Mouse (Mus musculus) myocyte (in vitro differentiated cells): ENCODE results near the gene Ly9. TPM values are rescaled to one million over a fixed set of nuclear protein-coding genes. Genes with fewer than 3 reads are reported as not detected.

Experiments used
- H3K27me3 ChIP-seq: one replicate; pipeline ENCODE4 v1.6.1; 2011; ENCODE audit not compliant: control insufficient read depth, insufficient read depth, insufficient read length
- H3K36me3 ChIP-seq: one replicate; pipeline ENCODE4 v1.6.1; 2011; ENCODE audit not compliant: control insufficient read depth, insufficient read depth
- H3K4me2 ChIP-seq: one replicate; pipeline ENCODE4 v1.6.1; 2011; ENCODE audit warnings: low read depth, control low read depth
- H3K4me3 ChIP-seq: one replicate; pipeline ENCODE4 v1.5.1; 2011; ENCODE audit warnings: mild to moderate bottlenecking, control low read depth, moderate library complexity
- H3K79me2 ChIP-seq: one replicate; pipeline ENCODE4 v1.6.1; 2011; ENCODE audit not compliant: control insufficient read depth, insufficient read depth
- H3ac ChIP-seq: one replicate; pipeline ENCODE4 v1.6.1; 2011; ENCODE audit not compliant: control insufficient read depth, insufficient read length
- CEBPB ChIP-seq: IDR thresholded peaks from 2 replicates; pipeline ENCODE4 v1.6.1; 2011; ENCODE audit warnings: mild to moderate bottlenecking, moderate library complexity; ENCODE audit not compliant: poor library complexity, insufficient read depth, severe bottlenecking
- E2F4 ChIP-seq: IDR thresholded peaks from one replicate; pipeline ENCODE4 v1.6.1; 2011; ENCODE audit warnings: mild to moderate bottlenecking, control low read depth, moderate library complexity; ENCODE audit not compliant: insufficient read depth
- MAX ChIP-seq: IDR thresholded peaks from one replicate; pipeline ENCODE4 v1.6.1; 2011; ENCODE audit warnings: low read depth, mild to moderate bottlenecking, control low read depth
- MYOD1 ChIP-seq, 3 experiments: IDR thresholded peaks; one replicate each; pipeline ENCODE4 v1.6.1; 2011; ENCODE audit warnings: control low read depth in 2 of 3, low read depth in 2 of 3, mild to moderate bottlenecking in 2 of 3, moderate library complexity in 1 of 3; ENCODE audit not compliant: insufficient read length in 2 of 3, control insufficient read depth in 1 of 3
- MYOG ChIP-seq, 3 experiments: IDR thresholded peaks; one replicate each; pipeline ENCODE4 v1.6.1; 2011; ENCODE audit warnings: control low read depth in 2 of 3, low read depth in 2 of 3, mild to moderate bottlenecking in 2 of 3; ENCODE audit not compliant: insufficient read length in 2 of 3, control insufficient read depth in 1 of 3, insufficient read depth in 1 of 3
- POLR2A ChIP-seq: IDR thresholded peaks from one replicate; pipeline ENCODE4 v1.6.1; 2011; ENCODE audit warnings: low read depth, mild to moderate bottlenecking, control low read depth, moderate library complexity; ENCODE audit not compliant: insufficient read length
- POLR2AphosphoS2 ChIP-seq: IDR thresholded peaks from one replicate; pipeline ENCODE4 v1.6.1; 2011; ENCODE audit warnings: low read depth, control low read depth; ENCODE audit not compliant: insufficient read length
- REST ChIP-seq: IDR thresholded peaks from one replicate; pipeline ENCODE4 v1.6.1; 2011; ENCODE audit warnings: mild to moderate bottlenecking, control low read depth, moderate library complexity; ENCODE audit not compliant: insufficient read depth, insufficient read length
- SRF ChIP-seq: IDR thresholded peaks from one replicate; pipeline ENCODE4 v1.6.1; 2011; ENCODE audit warnings: low read depth; ENCODE audit not compliant: control insufficient read depth, insufficient read length
- TCF12 ChIP-seq: IDR thresholded peaks from one replicate; pipeline ENCODE4 v1.6.1; 2011; ENCODE audit warnings: mild to moderate bottlenecking, control low read depth; ENCODE audit not compliant: poor library complexity, insufficient read depth, severe bottlenecking
- TCF3 ChIP-seq: IDR thresholded peaks from one replicate; pipeline ENCODE4 v1.6.1; 2011; ENCODE audit warnings: low read depth, control low read depth; ENCODE audit not compliant: insufficient read length
- USF1 ChIP-seq: IDR thresholded peaks from one replicate; pipeline ENCODE4 v1.6.1; 2011; ENCODE audit warnings: low read depth, mild to moderate bottlenecking, control low read depth, moderate library complexity
- polyA plus RNA-seq: library from polyadenylated mRNA; unstranded; fragments of >200 nt; fragmentation: generic; extraction: Trizol; gene quantifications from one replicate; pipeline ENCODE4 v1.2.1, GENCODE M21; 2012; ENCODE audit warnings: missing spikeins

The Ly9 gene
- polyA plus RNA-seq, 1 experiment = not detected

DNA sequence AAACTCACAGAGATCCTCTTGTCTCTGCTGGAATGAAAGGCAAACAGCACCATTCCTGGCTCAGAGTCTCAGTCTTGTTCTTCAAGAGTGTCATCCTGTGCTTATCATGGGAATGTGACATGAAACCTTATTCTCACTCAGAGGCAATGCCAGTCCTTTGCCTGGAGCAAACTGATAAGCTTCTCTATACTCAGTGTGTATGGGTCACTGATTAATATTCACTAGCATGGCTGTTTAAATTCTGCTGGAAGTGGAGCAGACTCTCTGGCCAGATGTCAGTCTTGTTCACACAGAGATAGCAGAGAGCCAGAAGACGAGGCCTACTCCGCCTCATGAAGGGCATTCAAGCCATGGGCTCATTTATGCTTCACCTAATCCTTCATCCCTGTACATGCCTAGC lies 22.6 kb downstream of the Ly9 start:
- Histone ChIP-seq H3ac (no peak overlapping the region), H3K36me3 (no peaks in the 10 kb centered on the region), H3K4me2 (no peak overlapping the region), H3K4me3 (no peak overlapping the region), H3K27me3 (no peaks in the 10 kb centered on the region), H3K79me2 (no peaks in the 10 kb centered on the region)
- TF ChIP-seq CEBPB (no peak), MYOD1 (IDR thresholded peaks at IDR 0.05; ENCODE audit: control insufficient read depth in 1 of 3, insufficient read length in 2 of 3, low read depth in 2 of 3) (no peak), USF1 (no peak), POLR2AphosphoS2 (no peak), TCF3 (no peak), MAX (no peak), REST (no peak), TCF12 (no peak)

DNA sequence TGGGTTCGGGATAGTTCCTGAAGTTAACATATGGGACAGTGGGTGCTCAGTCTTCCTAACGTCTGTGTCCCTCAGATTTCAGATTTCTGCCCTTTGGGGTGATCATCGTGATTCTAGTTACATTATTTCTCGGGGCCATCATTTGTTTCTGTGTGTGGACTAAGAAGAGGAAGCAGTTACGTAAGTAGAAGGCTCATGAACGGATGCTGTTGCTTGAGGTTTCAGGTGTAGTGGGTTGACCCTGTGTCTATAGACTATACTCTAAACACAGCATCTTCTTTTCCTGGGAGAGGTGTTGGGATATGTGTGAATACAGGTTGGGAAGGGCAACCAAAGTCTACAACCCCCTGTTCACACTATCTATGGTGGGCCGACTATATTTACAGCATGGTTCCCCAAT lies 30.0 kb downstream of the Ly9 start:
- TF ChIP-seq POLR2AphosphoS2 (no peak), REST (no peak), E2F4 (no peak), TCF12 (no peak), USF1 (no peak), MYOG (IDR thresholded peaks at IDR 0.05; ENCODE audit: control insufficient read depth in 1 of 3, insufficient read depth in 1 of 3, insufficient read length in 2 of 3, low read depth in 2 of 3) (no peak), MAX (no peak), CEBPB (no peak), MYOD1 (IDR thresholded peaks at IDR 0.05; ENCODE audit: control insufficient read depth in 1 of 3, insufficient read length in 2 of 3, low read depth in 2 of 3) (no peak), TCF3 (no peak), POLR2A (no peak), SRF (no peak)
- Histone ChIP-seq H3K4me2 (no peak overlapping the region), H3K79me2 (no peaks in the 10 kb centered on the region)

DNA sequence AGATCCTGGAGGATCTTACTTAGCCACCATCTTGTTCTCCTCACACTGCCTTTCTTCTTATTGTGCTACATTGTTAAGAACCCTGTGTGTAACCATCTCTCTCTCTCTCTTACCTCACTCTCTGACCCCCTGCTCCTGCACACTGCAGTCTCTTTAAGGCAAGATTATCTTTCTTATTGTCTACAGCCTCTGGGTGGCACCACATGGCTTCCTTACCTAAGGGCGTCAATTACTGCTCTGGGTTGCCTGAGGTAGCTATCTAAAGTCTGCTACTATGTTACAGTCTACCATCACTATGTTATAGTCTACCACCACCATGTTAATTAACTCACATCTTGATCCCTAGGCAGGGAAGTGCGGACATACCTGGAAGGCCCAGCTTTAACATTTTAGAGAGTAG lies 38.8 kb downstream of the Ly9 start:
- H3K4me3 ChIP-seq = no peak overlapping the region
- no peaks in the 10 kb centered on the region for H3K79me2 ChIP-seq
- no peaks in the 10 kb centered on the region for H3K27me3 ChIP-seq
- no peak overlapping the region for H3K4me2 ChIP-seq
- TF ChIP-seq MAX (no peak), REST (no peak), SRF (no peak), E2F4 (no peak), MYOG (IDR thresholded peaks at IDR 0.05; ENCODE audit: control insufficient read depth in 1 of 3, insufficient read depth in 1 of 3, insufficient read length in 2 of 3, low read depth in 2 of 3) (no peak), TCF3 (no peak), POLR2AphosphoS2 (no peak), TCF12 (no peak), USF1 (no peak), POLR2A (no peak), MYOD1 (IDR thresholded peaks at IDR 0.05; ENCODE audit: control insufficient read depth in 1 of 3, insufficient read length in 2 of 3, low read depth in 2 of 3) (no peak), CEBPB (no peak)
- H3ac ChIP-seq = no peak overlapping the region
- no peaks in the 10 kb centered on the region for H3K36me3 ChIP-seq

More for the DNA sequence above, 30.0 kb downstream of the Ly9 start:
- Histone ChIP-seq H3ac (no peak overlapping the region), H3K36me3 (no peaks in the 10 kb centered on the region), H3K4me3 (no peak overlapping the region), H3K27me3 (no peaks in the 10 kb centered on the region)

DNA sequence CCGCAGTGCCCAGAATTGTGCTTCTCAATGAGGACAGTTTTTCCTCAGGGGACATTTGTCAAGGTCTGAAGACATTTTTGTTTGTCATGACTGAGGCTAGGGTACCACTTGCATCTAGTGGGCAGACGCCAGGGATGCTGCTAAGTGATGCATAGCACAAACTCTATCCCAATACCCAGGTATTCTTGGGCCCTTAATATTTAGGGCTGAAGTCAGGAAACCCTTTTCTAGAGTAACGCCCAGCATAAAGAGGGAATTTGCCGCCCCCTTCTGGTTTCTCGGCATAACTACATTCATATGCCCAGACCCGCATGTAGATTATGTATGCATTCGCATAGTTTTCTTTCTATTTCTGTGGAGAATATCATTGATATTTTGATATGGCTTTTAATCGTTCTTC lies 40.4 kb downstream of the Ly9 start:
- Histone ChIP-seq H3K4me3 (no peak overlapping the region), H3K79me2 (no peaks in the 10 kb centered on the region), H3K36me3 (no peaks in the 10 kb centered on the region), H3ac (no peak overlapping the region), H3K4me2 (no peak overlapping the region), H3K27me3 (no peaks in the 10 kb centered on the region)
- no peak for TF ChIP-seq E2F4
- TF ChIP-seq POLR2AphosphoS2 = no peak
- TF ChIP-seq MYOD1 (IDR thresholded peaks at IDR 0.05; ENCODE audit: control insufficient read depth in 1 of 3, insufficient read length in 2 of 3, low read depth in 2 of 3) = no peak
- TF ChIP-seq MYOG (IDR thresholded peaks at IDR 0.05; ENCODE audit: control insufficient read depth in 1 of 3, insufficient read depth in 1 of 3, insufficient read length in 2 of 3, low read depth in 2 of 3) = no peak
- no peak for TF ChIP-seq CEBPB
- no peak for TF ChIP-seq SRF
- no peak for TF ChIP-seq USF1
- TF ChIP-seq REST = no peak
- no peak for TF ChIP-seq TCF3
- TF ChIP-seq TCF12 = no peak

DNA sequence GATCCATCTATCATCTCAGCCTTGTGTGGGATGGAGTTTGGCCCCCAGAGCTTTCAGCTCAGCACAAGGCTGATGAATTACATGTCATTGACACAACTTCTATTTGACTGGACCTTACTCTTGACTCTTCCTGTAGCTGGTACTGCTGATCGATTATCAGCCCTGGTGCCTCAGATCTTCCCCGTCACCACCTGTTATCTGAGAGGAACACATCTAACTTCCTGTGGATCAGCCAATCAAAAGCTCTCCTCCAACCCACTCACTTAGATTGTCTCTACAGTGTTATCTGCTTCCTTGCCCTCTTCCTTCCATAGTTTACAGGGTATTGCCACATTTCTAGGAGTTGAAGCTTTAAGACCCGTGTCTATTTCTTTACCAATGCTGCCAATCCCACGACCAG lies 41.3 kb downstream of the Ly9 start:
- Histone ChIP-seq H3K27me3 (no peaks in the 10 kb centered on the region), H3K4me2 (no peak overlapping the region), H3K79me2 (no peaks in the 10 kb centered on the region), H3K36me3 (no peaks in the 10 kb centered on the region), H3K4me3 (no peak overlapping the region), H3ac (no peak overlapping the region)
- TF ChIP-seq CEBPB (no peak), MYOD1 (IDR thresholded peaks at IDR 0.05; ENCODE audit: control insufficient read depth in 1 of 3, insufficient read length in 2 of 3, low read depth in 2 of 3) (no peak), POLR2A (no peak), POLR2AphosphoS2 (no peak), TCF3 (no peak), SRF (no peak), USF1 (no peak), MAX (no peak), MYOG (IDR thresholded peaks at IDR 0.05; ENCODE audit: control insufficient read depth in 1 of 3, insufficient read depth in 1 of 3, insufficient read length in 2 of 3, low read depth in 2 of 3) (no peak), TCF12 (no peak), REST (no peak), E2F4 (no peak)
